ENCODE assay signal across 9 mouse cellular contexts in the genomic region with DNA sequence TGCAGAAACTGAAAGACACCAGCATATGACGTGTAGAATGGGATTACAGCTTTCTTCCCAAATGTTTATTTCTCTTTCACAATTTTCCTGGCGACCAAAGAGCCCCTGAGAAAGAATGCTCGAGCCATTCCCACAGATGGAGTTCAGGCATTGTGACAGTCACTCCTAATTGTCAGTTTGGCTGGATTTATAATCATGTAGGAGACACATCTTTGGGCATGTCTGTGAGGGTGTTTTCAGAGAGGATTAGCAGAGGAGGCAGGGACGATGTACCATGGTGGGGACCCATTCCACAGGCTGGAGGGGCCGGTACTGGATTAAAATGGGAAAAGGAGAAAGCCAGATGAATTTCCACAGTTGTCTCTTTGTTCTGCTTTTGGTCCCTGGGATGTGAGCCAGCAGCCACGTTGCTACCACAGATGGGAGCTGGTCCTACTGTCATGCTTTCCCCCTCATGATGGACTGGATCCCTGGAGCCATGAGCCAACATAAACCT.
A peak's percentile ranks its signal among the peaks of the same experiment; 100 is the strongest.
DNase-seq lines count a peak whose midpoint lies in the region; ATAC-seq and TF ChIP-seq lines count a peak whose summit lies in the region.
"Had no signal": no experiment of that assay in that cellular context is flagged by ENCODE, and none has a peak within 500 bp of the region (broad histone marks: within the 10 kb centered on the region; RNA-seq: fewer than 3 reads in every experiment).

No protein-coding gene starts in this region.

- H3K4me3 ChIP-seq in forebrain, embryonic 14.5 days (ENCODE audit: low read depth, low read length), result no peak overlapping the region
- no peak overlapping the region for H3K4me3 ChIP-seq in forebrain, embryonic 13.5 days
- H3K4me3 ChIP-seq in lung, postnatal 0 days (ENCODE audit: low read depth, low read length), result no peak overlapping the region
- H3K4me3 ChIP-seq in heart, embryonic 15.5 days, result no peak overlapping the region
- H3K4me3 ChIP-seq: midbrain, embryonic 12.5 days had no signal

- ATAC-seq in forebrain, embryonic 14.5 days, result no peak
- ATAC-seq in forebrain, embryonic 13.5 days, result no peak; the same call in 1 of the 2 replicates
- ATAC-seq in lung, postnatal 0 days, result peak; percentile 36
- ATAC-seq in heart, embryonic 15.5 days (replicated peaks; ENCODE audit: insufficient number of reproducible peaks, insufficient read depth, low FRiP score, low read depth), result no peak
- no peak for ATAC-seq in frontal cortex, adult (ENCODE audit: low TSS enrichment)
- no peak for ATAC-seq in erythroblast, adult 5-6 weeks (replicated peaks; ENCODE audit: low FRiP score, poor library complexity, severe bottlenecking)

- peaks cover 6% of the 10 kb centered on the region; the same call in 1 of the 2 replicates for H3K4me1 ChIP-seq in forebrain, embryonic 14.5 days (ENCODE audit: control insufficient read depth, insufficient read depth, low read length)
- peaks cover 12% of the 10 kb centered on the region for H3K4me1 ChIP-seq in forebrain, embryonic 13.5 days
- no peaks in the 10 kb centered on the region; the same call in 1 of the 2 replicates for H3K4me1 ChIP-seq in lung, postnatal 0 days (ENCODE audit: insufficient read depth, low read depth, low read length)
- peaks cover 32% of the 10 kb centered on the region for H3K4me1 ChIP-seq in heart, embryonic 15.5 days (replicated peaks)

- no peaks in the 10 kb centered on the region for H3K36me3 ChIP-seq in forebrain, embryonic 14.5 days (ENCODE audit: control insufficient read depth, insufficient read depth, low read length)
- H3K36me3 ChIP-seq in forebrain, embryonic 13.5 days (ENCODE audit: poor library complexity, severe bottlenecking), result no peaks in the 10 kb centered on the region
- H3K36me3 ChIP-seq in lung, postnatal 0 days (ENCODE audit: insufficient read depth, low read length), result no peaks in the 10 kb centered on the region
- H3K36me3 ChIP-seq in heart, embryonic 15.5 days, result no peaks in the 10 kb centered on the region
- H3K36me3 ChIP-seq: midbrain, embryonic 12.5 days had no signal

- H3K27ac ChIP-seq in forebrain, embryonic 14.5 days (ENCODE audit: low read depth, low read length), result no peak overlapping the region
- H3K27ac ChIP-seq in forebrain, embryonic 13.5 days, result no peak overlapping the region
- no peak overlapping the region for H3K27ac ChIP-seq in lung, postnatal 0 days (ENCODE audit: low read length)
- H3K27ac ChIP-seq in heart, embryonic 15.5 days, result peak overlapping the region; percentile 26; the same call in 1 of the 2 replicates
- H3K27ac ChIP-seq: midbrain, embryonic 12.5 days had no signal

- no peak for TF ChIP-seq CTCF in lung, postnatal 0 days (IDR thresholded peaks at IDR 0.05)

- WGBS in forebrain, embryonic 14.5 days, result 48% methylated on average over 6 of the region's 6 CpGs
- 51% methylated on average over 6 of the region's 6 CpGs for WGBS in forebrain, embryonic 13.5 days
- WGBS in lung, postnatal 0 days, result 58% methylated on average over 6 of the region's 6 CpGs
- WGBS in heart, embryonic 15.5 days, result 60% methylated on average over 6 of the region's 6 CpGs

- no peak overlapping the region for H3K4me2 ChIP-seq in forebrain, embryonic 14.5 days (ENCODE audit: low read length)
- no peak overlapping the region for H3K4me2 ChIP-seq in forebrain, embryonic 13.5 days
- no peak overlapping the region for H3K4me2 ChIP-seq in lung, postnatal 0 days (replicated peaks; ENCODE audit: low read depth, low read length)
- no peak overlapping the region for H3K4me2 ChIP-seq in heart, embryonic 15.5 days
- H3K4me2 ChIP-seq: midbrain, embryonic 12.5 days had no signal

- no peaks in the 10 kb centered on the region for H3K9me3 ChIP-seq in forebrain, embryonic 14.5 days (replicated peaks; ENCODE audit: control insufficient read depth, low read length)
- H3K9me3 ChIP-seq in forebrain, embryonic 13.5 days (replicated peaks), result no peaks in the 10 kb centered on the region
- H3K9me3 ChIP-seq in lung, postnatal 0 days (ENCODE audit: low read length), result no peaks in the 10 kb centered on the region
- H3K9me3 ChIP-seq in heart, embryonic 15.5 days (replicated peaks), result no peaks in the 10 kb centered on the region
- H3K9me3 ChIP-seq: midbrain, embryonic 12.5 days had no signal

- H3K27me3 ChIP-seq in forebrain, embryonic 14.5 days (replicated peaks; ENCODE audit: control insufficient read depth, insufficient read depth, low read length), result no peaks in the 10 kb centered on the region
- H3K27me3 ChIP-seq in forebrain, embryonic 13.5 days, result no peaks in the 10 kb centered on the region
- H3K27me3 ChIP-seq in lung, postnatal 0 days (replicated peaks; ENCODE audit: insufficient read depth, low read length), result no peaks in the 10 kb centered on the region
- no peaks in the 10 kb centered on the region for H3K27me3 ChIP-seq in heart, embryonic 15.5 days
- H3K27me3 ChIP-seq: midbrain, embryonic 12.5 days had no signal

- TF ChIP-seq EP300 in lung, postnatal 0 days (IDR thresholded peaks at IDR 0.05), result no peak

- peak; percentile 36 for DNase-seq in forebrain, embryonic 14.5 days (ENCODE audit: low spot score)
- DNase-seq in lung, postnatal 0 days (ENCODE audit: low spot score), result peak; percentile 76
- no peak for DNase-seq in lung, adult 18-20 months
- peak; percentile 40 for DNase-seq in skeletal muscle tissue, adult 2 months (ENCODE audit: low read depth, low spot score)

- H3K9ac ChIP-seq in forebrain, embryonic 14.5 days (ENCODE audit: low read length), result no peak overlapping the region
- H3K9ac ChIP-seq in forebrain, embryonic 13.5 days, result no peak overlapping the region
- H3K9ac ChIP-seq in lung, postnatal 0 days (replicated peaks; ENCODE audit: low read depth), result no peak overlapping the region
- H3K9ac ChIP-seq in heart, embryonic 15.5 days, result no peak overlapping the region
- H3K9ac ChIP-seq: midbrain, embryonic 12.5 days had no signal

Comparison
In these comparisons a context has a peak if more than half of its experiments do, and no peak if none do; other contexts are left out.
1. DNase-seq: peak in forebrain, embryonic 14.5 days (single experiment), lung, postnatal 0 days (single experiment) and skeletal muscle tissue, adult 2 months (single experiment); none in lung, adult 18-20 months (0 of 2).